Mouse (Mus musculus): ENCODE results near the gene Diras1.

- TF ChIP-seq CTCF (IDR thresholded peaks at IDR 0.05; ENCODE audit: insufficient read depth, low read length) (no peak), POLR2A (IDR thresholded peaks at IDR 0.05; ENCODE audit: borderline replicate concordance, extremely low read depth, low read depth, low read length) (no peak)
These were observed 29.7 kb upstream of the Diras1 start for GRCm38 (mm10) chr10:81055169-81055568.

Measured in lung, adult 2 months (tissue).